Mouse (Mus musculus) hematopoietic stem cell, adult 5-6 weeks (primary cell): ENCODE measurements at regions not wholly inside any gene's neighbourhood (a gene's known extent, or its start where the extent isn't known, plus 50 kb on each side); places are given as distances from the start of the nearest gene placed in this dataset.

Source experiments
- ATAC-seq, 2 experiments: fragments of 125-278 bp in 1 of 2; replicated peaks in 1 of 2; 2 replicates each; pipeline ENCODE4 v1.8.0; 2016 to 2017; ENCODE audit warnings: inconsistent platforms in 2 of 2, mild to moderate bottlenecking in 2 of 2, moderate number of reproducible peaks in 2 of 2, low read depth in 1 of 2, moderate TSS enrichment in 1 of 2; ENCODE audit not compliant: low FRiP score in 2 of 2, poor library complexity in 2 of 2, severe bottlenecking in 2 of 2, insufficient read depth in 1 of 2, low TSS enrichment in 1 of 2

DNA sequence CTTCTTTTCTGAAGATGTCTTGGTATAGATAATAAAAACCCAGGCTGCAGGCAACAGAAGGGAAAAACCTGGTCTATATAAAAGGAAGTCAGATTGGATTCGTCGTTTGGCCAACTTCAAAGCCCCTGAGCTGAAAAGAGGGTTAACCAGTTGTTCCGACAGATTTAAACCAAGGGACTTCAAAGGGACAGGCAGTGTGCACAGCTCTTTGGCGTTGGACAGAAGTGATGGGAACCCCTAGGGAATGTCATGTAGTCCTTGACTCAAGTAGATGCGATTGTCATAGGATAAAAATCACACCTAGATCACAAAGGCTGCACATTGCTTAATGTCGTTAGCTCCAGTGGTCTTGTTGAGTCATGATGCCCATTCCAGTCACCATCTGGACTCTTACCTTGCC lies 865.8 kb upstream of the Car8 start:
- no peak for ATAC-seq

DNA sequence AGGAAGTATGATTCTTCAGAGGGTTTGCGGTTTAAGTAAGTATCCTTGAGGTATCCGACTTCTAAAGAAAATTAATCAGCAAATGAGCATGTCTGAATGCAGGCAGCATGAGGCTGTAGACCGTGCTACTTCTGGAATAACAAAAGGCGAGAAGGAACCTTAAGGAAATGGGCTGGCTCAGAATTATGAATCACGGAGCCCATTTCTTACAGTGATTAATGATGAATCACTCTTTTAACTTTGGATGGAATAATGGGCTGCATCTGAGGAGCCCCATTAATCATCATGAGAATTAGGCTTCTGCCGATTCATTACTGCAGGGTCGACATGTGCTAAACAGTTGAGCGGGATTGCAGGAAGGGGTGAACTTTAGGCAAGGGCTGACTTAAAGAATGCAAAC lies 865.1 kb upstream of the Car8 start:
- no peak for ATAC-seq

DNA sequence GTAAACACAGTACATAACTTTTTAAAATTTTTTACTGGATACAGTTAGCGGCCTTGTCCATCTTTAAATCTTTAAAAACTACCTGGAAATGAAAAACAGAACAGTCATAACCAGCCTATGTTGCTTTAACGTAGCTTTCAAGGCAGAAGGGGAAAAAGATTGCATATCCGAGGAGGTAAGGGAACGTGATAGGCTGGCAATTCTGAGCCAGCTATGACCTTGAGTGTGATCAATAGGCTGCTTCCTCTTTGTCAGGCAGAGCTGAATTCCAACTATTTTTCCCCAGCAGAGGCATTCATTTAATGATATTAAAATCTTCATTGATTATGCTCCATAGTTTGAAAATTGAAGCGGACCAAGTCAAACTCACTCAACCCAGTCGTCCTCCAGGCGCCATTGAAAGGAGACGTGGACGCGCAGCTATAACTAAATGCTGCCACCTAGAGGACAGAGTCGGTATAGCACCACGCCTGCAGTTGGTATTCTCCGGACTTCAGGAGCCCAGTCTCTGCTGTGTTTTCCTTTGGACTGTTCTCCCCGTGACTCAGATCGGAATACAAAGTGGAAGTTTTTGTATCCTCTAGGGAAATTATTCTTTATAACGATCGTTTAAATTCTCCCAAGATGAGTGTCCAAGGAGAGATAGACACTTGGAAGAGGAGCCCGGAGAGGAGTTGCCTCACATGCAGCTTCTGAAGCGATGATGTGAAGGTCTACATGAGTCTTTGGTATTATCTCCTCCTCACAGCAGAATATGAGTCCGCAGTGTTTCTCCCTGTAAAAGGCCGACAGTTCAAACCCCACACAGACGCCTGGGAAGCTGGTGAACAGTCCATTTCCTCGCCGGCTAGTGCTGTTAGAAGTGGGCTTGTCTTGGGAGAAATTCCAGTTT lies 858.2 kb upstream of the Car8 start:
- peak; percentile 62 to 86; a peak in 3 of 4 replicates for ATAC-seq

DNA sequence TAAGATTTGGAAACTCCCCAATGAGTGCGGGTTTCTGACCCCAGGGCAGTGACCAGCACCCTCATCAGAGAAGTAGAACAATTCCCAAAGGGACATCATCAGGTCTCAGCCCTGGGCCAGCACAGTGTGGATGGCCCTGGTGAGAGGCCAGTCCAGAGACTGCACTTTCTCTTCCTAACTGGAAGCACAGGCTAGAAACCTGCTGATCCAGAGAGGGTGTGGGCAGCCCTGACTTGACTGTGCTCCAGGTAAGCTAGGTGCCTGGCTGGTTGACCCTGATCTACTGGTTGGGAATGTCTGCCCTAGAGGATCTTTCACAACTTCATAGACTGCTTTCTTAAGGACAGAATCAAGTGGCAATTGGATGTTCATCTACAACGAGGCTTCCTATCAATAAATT lies 857.4 kb upstream of the Car8 start:
- ATAC-seq: no peak

DNA sequence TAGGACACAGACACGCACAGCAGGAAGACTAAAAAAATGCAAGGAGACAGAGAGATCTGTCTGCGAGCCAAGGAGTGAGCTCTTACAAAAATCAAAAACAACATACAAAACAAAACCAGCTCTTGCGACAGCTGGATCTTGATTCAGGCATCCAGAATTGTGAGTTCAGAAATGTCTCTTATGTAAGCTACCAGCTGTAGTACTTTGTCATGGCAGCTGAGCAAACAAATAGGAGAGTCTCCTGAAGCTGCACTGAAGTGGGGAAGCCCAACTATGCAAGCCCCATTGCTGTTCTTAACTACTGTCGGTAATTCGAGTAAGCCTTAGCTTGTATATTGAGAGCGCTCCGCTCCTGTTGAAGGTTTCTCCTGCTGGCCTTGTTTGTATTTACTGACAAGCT lies 856.8 kb upstream of the Car8 start:
- ATAC-seq: no peak

DNA sequence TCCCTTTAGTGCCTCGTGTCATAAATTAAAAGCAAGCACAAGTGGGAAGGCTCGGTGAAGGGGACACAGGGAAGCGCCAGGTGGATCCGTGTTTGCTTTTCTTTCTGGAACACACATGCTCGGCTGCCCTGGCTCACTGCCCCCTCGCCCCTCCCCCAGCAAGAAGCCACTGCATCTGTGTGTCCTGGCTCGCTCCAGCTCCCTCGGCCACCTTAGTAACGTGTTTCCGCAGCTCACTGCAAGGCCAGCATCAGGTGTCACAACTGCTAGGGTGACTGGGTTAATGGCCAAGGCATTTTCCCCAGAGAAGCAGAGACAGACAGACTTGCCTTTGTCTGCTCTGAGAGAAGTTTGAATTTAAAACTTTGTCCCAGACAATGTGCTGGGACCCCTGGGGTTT lies 855.7 kb upstream of the Car8 start:
- peak in 1 of 2 experiments; percentile 27; a peak in 1 of 4 replicates for ATAC-seq

DNA sequence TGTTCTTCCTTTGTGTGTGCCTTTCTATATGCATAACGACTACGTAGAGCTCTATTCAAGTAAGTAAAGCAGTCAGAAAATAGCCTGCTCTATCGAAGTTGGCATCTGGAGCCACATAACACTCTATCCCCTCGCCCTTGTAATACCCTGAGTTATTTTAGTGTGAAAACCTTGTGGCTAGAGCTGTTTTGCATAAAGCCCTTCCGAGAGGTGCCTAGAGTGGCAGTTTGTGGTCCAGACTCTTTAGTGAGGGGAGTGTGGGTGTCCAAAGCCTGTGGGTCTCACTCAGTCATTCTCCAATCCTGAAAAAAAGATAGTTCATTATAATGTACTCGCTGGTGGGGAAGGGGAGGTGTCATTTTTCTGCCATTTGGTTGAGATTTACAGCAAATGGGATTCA lies 855.2 kb upstream of the Car8 start:
- no peak for ATAC-seq

DNA sequence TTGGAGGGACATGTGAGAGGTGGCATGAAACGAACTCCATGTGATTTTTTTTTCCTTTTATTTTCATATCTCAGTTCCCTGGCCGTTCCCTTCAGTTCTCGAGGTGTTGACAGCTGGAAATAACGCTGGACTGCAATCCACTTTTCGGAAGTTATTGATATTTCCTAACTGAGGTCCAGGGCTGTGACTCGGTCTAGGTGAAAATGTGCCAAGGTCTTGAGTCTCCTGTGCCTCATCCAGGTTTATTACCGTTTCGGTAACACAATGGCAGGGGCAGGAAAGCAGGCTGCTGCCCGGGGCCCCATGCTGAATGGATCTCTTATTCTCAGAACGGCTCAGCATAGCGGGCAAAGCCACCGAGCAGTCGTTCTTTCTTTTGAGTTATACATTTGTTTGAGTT lies 844.7 kb upstream of the Car8 start:
- no peak for ATAC-seq

DNA sequence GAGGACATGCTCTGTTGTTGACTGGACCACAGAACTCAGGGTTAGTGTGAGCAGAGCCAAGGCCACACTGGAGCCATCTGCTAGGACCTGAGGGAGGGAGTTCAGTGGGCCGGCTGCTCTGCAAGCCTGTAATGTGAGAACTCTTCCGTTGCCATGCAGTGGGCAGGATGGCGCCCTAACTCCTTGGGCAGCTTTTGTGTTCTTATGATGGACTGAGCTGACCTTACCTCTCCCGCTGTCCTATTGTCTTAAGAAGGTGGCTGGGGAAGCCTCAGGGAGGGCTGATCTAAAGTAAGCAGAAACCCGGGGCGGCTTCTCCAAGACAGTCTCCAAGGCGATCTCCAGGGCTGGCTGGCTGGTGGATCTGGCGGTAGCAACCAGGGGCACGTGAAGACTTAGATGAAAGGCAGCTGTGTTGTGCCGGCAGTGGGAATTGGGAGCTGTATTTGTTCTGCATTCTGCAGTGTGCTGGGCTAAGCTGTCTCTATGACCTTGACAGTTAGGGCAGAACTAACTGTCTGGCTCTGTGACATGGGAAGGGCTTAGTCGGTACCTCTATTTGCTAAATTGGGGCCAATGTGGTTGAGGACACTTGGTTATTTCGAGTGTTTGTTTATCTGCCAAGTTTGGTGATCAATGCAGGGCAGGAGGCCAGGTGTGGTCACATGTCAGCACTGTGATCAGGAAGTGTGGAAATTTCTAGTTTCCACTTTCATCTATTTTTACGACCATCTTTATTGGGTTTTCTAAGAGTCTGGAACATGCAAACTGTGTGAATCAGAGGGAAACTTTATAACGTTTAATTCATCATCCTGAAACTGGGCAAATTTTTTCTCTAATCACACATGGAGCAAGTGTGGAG lies 843.1 kb upstream of the Car8 start:
- ATAC-seq: no peak

DNA sequence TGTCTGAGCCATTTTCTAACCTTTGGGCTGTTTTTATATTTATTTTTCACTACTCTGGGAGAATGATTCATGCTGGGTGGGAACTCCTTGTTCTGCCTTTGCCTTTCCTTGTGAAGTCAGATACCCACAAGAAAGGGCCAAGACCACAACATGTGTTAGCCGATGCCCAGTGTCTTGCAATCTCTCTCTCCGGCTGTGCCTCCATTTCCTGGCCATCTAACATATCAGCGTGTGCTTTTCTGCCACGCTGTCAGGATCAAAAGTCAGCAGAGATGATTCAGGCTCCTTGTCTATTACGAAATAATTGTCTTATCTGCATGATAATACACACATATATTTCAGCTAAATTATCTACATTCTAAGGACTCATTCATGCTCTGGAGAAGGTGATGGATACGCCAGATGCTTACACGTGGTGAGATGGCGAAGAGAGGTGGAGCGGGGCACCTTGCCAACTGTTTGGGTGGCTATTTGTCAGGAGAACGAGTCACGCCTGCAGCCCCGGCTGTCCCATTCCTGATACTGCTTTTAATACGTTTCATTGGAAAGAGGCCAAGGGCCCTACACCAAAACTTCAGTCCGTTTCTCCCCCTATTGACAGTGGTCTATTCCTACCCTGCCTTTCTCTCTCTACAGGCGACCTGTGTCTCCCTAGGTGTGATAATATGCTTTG lies 842.1 kb upstream of the Car8 start:
- no peak for ATAC-seq

DNA sequence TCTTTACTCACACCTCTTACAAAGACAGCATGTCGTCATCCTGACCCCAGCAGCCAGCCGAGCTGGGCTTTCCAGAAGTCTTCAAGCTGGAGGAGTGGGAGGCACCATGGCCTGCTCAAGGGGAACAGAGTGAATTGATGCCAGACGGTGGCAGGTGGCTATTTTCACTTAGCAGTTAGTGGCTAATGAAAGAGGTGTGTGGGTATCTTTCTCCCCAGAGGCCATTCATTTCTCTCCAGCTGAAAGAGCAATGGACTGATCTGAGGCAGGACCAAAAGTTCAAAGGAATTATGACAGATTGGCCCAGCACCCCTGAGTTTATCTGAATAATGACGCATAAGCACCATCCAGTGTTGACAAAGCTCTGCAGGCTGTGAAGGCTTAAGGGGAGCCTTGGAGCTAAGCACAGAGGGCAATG lies 841.0 kb upstream of the Car8 start:
- no peak for ATAC-seq

DNA sequence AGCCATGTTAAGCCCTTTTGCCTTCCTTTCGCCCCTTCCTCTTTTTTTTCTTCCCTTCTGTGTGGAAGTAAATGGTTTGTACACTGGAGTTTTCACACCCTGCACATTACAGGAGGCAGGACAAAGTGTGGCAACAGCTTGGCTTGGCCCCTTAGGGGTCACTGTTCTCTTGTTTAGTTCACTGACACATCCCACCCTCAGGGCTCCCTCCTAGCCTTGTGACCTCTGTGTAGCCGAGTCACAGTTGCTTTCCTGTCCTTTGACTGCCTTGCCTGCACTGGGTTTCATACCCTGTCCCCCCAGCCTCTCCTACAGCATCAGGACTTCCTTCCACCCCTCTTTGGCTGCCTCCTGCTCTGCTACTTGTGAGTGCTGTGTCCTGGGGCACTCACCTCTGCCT lies 835.6 kb upstream of the Car8 start:
- no peak for ATAC-seq

DNA sequence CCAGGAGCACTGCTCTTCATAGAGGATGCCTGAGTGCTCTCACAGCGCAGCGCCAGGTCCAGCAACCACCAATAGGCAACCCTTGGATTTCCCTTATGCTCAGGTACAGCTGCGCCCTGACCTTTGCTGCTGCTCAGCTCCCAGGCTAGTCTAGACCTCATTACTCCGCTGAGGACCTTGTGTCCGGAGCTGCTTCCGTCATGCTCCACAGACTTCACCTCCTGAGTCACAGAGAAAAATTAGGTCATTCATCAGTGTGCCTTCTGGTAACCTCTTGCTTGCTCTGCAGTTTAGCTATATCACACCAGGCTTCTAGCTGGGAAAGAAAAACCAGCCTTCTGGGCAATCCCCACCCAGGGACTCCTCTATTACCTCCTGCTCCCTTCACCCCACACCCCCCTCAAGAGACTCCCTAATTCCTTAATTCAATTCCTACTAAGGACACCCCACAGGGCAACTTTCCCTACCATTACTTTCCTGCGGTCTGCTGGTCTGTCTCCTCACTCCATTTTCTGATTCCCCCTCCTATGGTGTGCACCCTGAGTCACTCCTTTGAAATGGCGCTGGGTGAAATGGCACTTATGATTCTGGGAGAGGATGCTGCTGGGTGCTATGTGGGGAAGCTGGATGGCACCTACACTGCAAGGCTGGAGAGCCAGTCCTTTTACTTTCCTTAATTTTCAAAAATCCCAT lies 835.0 kb upstream of the Car8 start:
- no peak for ATAC-seq

DNA sequence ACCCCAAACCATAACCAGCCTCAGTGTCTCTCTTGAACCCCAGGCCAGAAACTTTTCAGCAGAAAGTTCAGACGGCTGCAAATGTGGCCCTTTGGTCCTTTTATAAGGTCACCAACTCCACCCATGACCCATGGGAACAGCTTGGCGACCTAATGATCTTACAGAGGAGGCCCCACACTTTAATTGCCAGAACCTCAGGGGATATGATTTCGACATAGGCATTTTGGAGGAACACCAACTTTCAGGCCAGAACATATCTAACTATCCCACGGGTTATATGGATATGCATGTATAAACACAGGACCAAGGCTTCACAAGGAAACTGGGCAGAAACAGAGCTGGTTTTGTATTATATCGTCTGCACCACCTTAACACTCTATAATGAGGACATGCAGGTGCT lies 833.5 kb upstream of the Car8 start:
- no peak for ATAC-seq

DNA sequence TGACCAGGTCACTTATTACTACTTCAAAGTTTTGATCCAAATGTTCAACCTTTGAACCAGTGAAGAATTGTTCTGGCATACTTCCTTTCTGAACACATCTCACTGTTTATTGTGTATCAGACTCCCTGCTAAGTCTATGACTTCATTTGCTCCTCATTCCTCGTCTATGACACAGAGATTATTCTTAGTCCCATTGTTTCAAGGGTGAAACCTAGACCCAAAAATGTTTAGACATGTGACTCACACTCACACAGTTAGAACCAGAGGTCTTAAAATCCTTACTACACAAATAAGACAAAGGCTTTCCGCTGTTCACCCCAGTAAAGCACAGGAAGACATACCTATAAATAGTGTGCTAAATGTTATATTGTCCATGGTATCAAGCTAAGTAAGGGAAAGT lies 829.0 kb upstream of the Car8 start:
- no peak for ATAC-seq

DNA sequence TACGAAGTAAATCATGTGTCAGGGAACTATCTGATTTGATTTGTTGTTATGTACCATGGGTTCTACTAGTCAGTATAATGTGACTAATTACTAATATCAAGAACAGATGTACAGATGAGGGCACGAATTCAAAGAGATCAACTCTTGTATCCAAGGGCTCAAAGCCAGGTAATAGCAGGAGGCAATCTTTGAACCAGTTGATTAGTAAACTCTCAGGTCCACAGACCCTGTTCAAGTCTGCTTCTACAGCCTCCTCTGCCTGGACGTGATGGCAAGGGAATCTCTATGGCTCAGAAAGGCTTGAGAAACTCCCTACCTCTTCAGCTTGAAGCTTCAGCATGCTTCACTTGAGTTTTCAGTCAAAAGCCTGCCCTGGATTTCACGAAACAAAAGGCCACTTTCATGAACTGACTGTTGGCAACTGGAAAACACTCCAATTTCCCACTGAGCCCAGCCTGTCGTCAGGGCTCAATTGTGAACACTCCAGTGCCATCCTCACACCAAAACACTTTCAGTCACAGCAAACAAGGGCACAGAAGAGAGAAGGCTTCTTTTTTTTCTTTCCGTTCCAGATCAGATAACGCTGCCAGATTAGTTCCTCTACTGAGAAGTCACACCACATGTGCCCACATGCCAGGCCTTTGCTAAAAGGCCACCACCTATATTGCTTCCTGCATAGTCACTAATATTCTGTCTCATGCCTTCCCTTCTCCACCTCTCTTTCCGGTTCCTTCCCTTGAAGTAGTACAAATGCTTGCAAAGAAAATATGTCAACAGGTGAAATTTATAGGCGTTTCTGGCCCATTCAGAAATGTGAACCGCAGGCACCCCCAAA lies 827.4 kb upstream of the Car8 start:
- ATAC-seq: peak; percentile 84 to 85

DNA sequence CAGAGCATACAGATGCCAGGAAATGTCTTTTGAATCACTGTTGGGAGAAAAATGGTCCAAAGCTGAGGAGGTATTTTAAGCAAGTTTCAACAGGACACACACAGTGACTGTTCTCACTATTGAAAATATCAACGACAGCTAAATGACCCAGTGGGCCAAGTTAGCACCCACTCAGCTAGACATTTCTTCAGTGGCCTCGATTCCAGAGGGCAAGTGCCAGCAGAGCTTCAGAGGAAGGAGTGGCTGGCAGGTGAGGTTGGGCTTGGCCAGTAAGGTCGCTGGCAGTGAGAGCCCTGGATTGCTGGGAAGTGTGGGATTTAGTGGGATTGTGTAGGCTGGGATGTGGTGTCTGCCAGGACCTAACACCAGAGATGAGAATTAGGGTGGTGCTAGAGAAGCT lies 823.1 kb upstream of the Car8 start:
- ATAC-seq: no peak
